Mouse (Mus musculus) testis, adult 2 months (tissue): Measurements from ENCODE around the gene Podxl2.

Experiments used
- CTCF ChIP-seq: fragments of 200-500 bp; IDR thresholded peaks from 2 replicates; pipeline ENCODE4 v1.5.1; 2012; ENCODE audit warnings: low read depth, mild to moderate bottlenecking, inconsistent platforms, low read length, moderate library complexity; ENCODE audit not compliant: control insufficient read depth, insufficient read depth, insufficient replicate concordance
- POLR2A ChIP-seq: fragments of 200-500 bp; IDR thresholded peaks from 2 replicates; pipeline ENCODE4 v1.6.1; 2012; ENCODE audit warnings: low read depth, mild to moderate bottlenecking, inconsistent platforms, low read length, moderate library complexity; ENCODE audit not compliant: control insufficient read depth

DNA sequence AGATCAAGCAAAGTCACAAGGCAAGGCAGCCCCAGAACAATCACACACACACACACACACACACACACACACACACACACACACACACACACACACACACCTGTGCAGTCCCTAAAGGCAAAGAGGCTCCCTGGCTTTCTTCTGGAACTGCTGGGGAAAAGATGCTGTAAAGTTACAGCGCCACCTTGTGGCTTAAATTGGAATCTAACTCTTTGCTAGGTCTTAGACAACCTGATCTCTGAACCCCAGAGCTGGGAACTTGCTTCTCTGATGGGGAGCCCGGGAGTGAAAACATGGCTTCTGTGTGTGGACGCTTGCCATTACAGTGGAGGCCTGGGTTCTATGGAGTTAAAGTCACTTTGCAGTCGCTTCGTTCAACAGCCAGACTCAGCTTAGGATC, 19.2 kb downstream of the Podxl2 start:
- TF ChIP-seq CTCF (peak; percentile 35; the same call in 1 of the 2 replicates), POLR2A (no peak)
